Mouse (Mus musculus): ENCODE data around the gene Morn2. TPM values are rescaled to one million over a fixed set of nuclear protein-coding genes. Genes with fewer than 3 reads are reported as not detected.
"Not testable (repeated sequence)": the region's sequence is repeated elsewhere in the genome, so short reads cannot be mapped to it uniquely, and the experiment has no call there.

Morn2 gene
- polyA plus RNA-seq, 1 experiment, result 30.4 TPM

DNA sequence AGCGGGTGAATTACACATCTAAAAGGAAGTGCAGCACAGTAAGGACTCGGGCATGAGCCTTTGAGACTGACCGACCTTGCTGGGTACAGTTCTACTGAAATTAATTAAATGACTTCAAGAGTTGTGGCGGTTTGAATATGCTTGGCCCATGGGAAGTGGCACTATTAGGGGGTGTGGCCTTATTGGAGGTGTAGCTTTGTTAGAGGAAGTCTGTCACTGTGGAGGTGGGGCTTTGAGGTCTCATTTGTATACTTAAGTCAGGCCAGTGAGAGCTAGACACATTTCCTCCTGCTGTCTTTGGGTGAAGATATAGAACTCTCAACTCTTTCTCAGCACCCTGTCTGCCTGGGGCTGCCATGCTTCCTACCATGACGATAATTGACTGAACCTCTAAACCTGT lies 35.6 kb upstream of the Morn2 start:
- Histone ChIP-seq H3K27me3 (ENCODE audit: control insufficient read depth, insufficient read depth, insufficient read length) (no peaks in the 10 kb centered on the region), H3K79me2 (ENCODE audit: control insufficient read depth, insufficient read depth) (no peaks in the 10 kb centered on the region), H3K4me2 (ENCODE audit: low read depth) (peak overlapping the region; percentile 85), H3ac (ENCODE audit: control insufficient read depth, insufficient read length) (no peak overlapping the region), H3K36me3 (ENCODE audit: control insufficient read depth, insufficient read depth) (peaks cover 53% of the 10 kb centered on the region), H3K4me3 (no peak overlapping the region)
- TF ChIP-seq MYOG (IDR thresholded peaks at IDR 0.05; ENCODE audit: control insufficient read depth in 1 of 3, insufficient read depth in 1 of 3, insufficient read length in 2 of 3, low read depth in 2 of 3), result no peak
- no peak for TF ChIP-seq REST (IDR thresholded peaks at IDR 0.05; ENCODE audit: insufficient read depth, insufficient read length)
- TF ChIP-seq TCF12 (IDR thresholded peaks at IDR 0.05; ENCODE audit: insufficient read depth, poor library complexity, severe bottlenecking), result no peak
- TF ChIP-seq CEBPB (IDR thresholded peaks at IDR 0.05; ENCODE audit: insufficient read depth, poor library complexity, severe bottlenecking), result no peak
- no peak for TF ChIP-seq POLR2AphosphoS2 (IDR thresholded peaks at IDR 0.05; ENCODE audit: insufficient read length, low read depth)
- TF ChIP-seq USF1 (IDR thresholded peaks at IDR 0.05; ENCODE audit: low read depth), result no peak
- no peak for TF ChIP-seq SRF (IDR thresholded peaks at IDR 0.05; ENCODE audit: control insufficient read depth, insufficient read length, low read depth)
- no peak for TF ChIP-seq POLR2A (IDR thresholded peaks at IDR 0.05; ENCODE audit: insufficient read length, low read depth)
- TF ChIP-seq E2F4 (IDR thresholded peaks at IDR 0.05; ENCODE audit: insufficient read depth), result no peak
- no peak for TF ChIP-seq MAX (IDR thresholded peaks at IDR 0.05; ENCODE audit: low read depth)
- TF ChIP-seq MYOD1 (IDR thresholded peaks at IDR 0.05; ENCODE audit: control insufficient read depth in 1 of 3, insufficient read length in 2 of 3, low read depth in 2 of 3), result no peak
- TF ChIP-seq TCF3 (IDR thresholded peaks at IDR 0.05; ENCODE audit: insufficient read length, low read depth), result no peak

DNA sequence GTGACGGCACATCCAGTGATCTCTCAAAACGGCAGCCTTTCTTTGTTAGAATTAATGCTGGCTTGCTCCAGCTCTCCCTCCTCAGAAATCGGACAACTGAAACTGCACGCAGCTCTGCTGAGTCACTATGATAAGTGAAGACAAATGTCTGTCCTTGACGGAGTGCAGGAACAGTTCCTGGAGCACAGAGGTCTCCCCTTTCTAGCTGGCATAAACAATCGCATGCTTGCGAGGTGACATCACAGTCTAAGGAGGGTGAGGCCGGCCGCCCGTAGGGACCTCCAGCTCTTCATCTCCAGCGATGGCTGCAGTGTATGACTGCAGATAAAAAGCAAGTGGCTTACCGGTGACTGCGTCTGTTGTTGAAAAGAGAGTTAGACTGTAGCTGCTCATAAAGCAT lies 34.8 kb upstream of the Morn2 start:
- peak overlapping the region; percentile 85 for H3K4me2 ChIP-seq (ENCODE audit: low read depth)
- H3K79me2 ChIP-seq (ENCODE audit: control insufficient read depth, insufficient read depth), result no peaks in the 10 kb centered on the region
- peak overlapping the region; percentile 13 for H3ac ChIP-seq (ENCODE audit: control insufficient read depth, insufficient read length)
- peaks cover 53% of the 10 kb centered on the region for H3K36me3 ChIP-seq (ENCODE audit: control insufficient read depth, insufficient read depth)
- no peaks in the 10 kb centered on the region for H3K27me3 ChIP-seq (ENCODE audit: control insufficient read depth, insufficient read depth, insufficient read length)
- H3K4me3 ChIP-seq, result peak overlapping the region; percentile 2
- no peak for TF ChIP-seq POLR2AphosphoS2 (IDR thresholded peaks at IDR 0.05; ENCODE audit: insufficient read length, low read depth)
- peak in 1 of 3 experiments; percentile 46 for TF ChIP-seq MYOG (IDR thresholded peaks at IDR 0.05; ENCODE audit: control insufficient read depth in 1 of 3, insufficient read depth in 1 of 3, insufficient read length in 2 of 3, low read depth in 2 of 3)
- TF ChIP-seq MYOD1 (IDR thresholded peaks at IDR 0.05; ENCODE audit: control insufficient read depth in 1 of 3, insufficient read length in 2 of 3, low read depth in 2 of 3), result peak in 2 of 3 experiments; percentile 54 to 57

DNA sequence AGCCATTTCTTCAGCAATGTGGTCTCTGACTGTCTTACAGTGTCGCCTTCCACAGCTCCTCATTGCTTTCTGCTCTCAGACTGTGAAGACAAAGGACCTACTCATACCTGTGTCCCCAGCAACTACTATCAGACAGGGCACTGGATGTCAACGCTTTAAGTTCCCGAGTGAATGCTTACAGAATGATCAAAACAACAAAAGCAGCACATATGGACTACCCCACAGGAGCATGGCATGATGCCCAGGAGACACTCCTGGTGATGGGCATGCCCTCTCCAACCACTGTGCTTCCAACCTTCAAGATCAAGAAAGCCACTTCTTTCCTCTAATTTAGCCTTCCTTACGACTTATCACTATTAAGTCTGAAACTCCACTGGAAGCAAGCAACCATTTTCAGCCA lies 22.9 kb upstream of the Morn2 start:
- no peaks in the 10 kb centered on the region for H3K27me3 ChIP-seq (ENCODE audit: control insufficient read depth, insufficient read depth, insufficient read length)
- H3K79me2 ChIP-seq (ENCODE audit: control insufficient read depth, insufficient read depth), result no peaks in the 10 kb centered on the region
- no peak overlapping the region for H3ac ChIP-seq (ENCODE audit: control insufficient read depth, insufficient read length)
- peaks cover 50% of the 10 kb centered on the region for H3K36me3 ChIP-seq (ENCODE audit: control insufficient read depth, insufficient read depth)
- TF ChIP-seq USF1 (IDR thresholded peaks at IDR 0.05; ENCODE audit: low read depth), result no peak
- no peak for TF ChIP-seq CEBPB (IDR thresholded peaks at IDR 0.05; ENCODE audit: insufficient read depth, poor library complexity, severe bottlenecking)
- TF ChIP-seq SRF (IDR thresholded peaks at IDR 0.05; ENCODE audit: control insufficient read depth, insufficient read length, low read depth), result no peak
- no peak for TF ChIP-seq TCF12 (IDR thresholded peaks at IDR 0.05; ENCODE audit: insufficient read depth, poor library complexity, severe bottlenecking)
- TF ChIP-seq MAX (IDR thresholded peaks at IDR 0.05; ENCODE audit: low read depth), result no peak
- TF ChIP-seq POLR2A (IDR thresholded peaks at IDR 0.05; ENCODE audit: insufficient read length, low read depth), result no peak
- TF ChIP-seq TCF3 (IDR thresholded peaks at IDR 0.05; ENCODE audit: insufficient read length, low read depth), result no peak
- no peak for TF ChIP-seq POLR2AphosphoS2 (IDR thresholded peaks at IDR 0.05; ENCODE audit: insufficient read length, low read depth)
- no peak overlapping the region for H3K4me2 ChIP-seq (ENCODE audit: low read depth)
- H3K4me3 ChIP-seq, result no peak overlapping the region

DNA sequence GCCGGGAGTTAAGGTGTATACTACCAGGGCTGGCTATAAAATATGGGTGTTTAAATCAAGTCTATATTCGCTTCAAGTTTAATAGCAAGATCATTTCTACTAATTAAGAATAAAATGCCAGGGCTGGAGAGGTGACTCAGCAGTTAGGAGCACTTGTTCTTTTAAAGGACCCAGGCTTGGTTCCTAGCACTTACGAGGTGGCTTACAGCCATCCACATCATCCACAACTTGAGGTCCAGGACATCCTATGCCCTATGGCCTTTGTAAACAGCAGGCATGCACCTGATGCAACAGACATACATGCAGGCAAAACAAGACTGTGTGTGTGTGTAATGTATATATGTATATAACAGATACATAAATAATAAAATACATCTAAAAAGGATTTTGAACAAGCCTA lies 21.9 kb upstream of the Morn2 start:
- no peak overlapping the region for H3K4me2 ChIP-seq (ENCODE audit: low read depth)
- H3K79me2 ChIP-seq (ENCODE audit: control insufficient read depth, insufficient read depth), result no peaks in the 10 kb centered on the region
- H3ac ChIP-seq (ENCODE audit: control insufficient read depth, insufficient read length), result no peak overlapping the region
- H3K27me3 ChIP-seq (ENCODE audit: control insufficient read depth, insufficient read depth, insufficient read length), result no peaks in the 10 kb centered on the region
- TF ChIP-seq TCF3 (IDR thresholded peaks at IDR 0.05; ENCODE audit: insufficient read length, low read depth) (no peak), MYOD1 (IDR thresholded peaks at IDR 0.05; ENCODE audit: control insufficient read depth in 1 of 3, insufficient read length in 2 of 3, low read depth in 2 of 3) (no peak), SRF (IDR thresholded peaks at IDR 0.05; ENCODE audit: control insufficient read depth, insufficient read length, low read depth) (no peak), MYOG (IDR thresholded peaks at IDR 0.05; ENCODE audit: control insufficient read depth in 1 of 3, insufficient read depth in 1 of 3, insufficient read length in 2 of 3, low read depth in 2 of 3) (no peak), MAX (IDR thresholded peaks at IDR 0.05; ENCODE audit: low read depth) (no peak), E2F4 (IDR thresholded peaks at IDR 0.05; ENCODE audit: insufficient read depth) (no peak), TCF12 (IDR thresholded peaks at IDR 0.05; ENCODE audit: insufficient read depth, poor library complexity, severe bottlenecking) (no peak), CEBPB (IDR thresholded peaks at IDR 0.05; ENCODE audit: insufficient read depth, poor library complexity, severe bottlenecking) (no peak), POLR2A (IDR thresholded peaks at IDR 0.05; ENCODE audit: insufficient read length, low read depth) (no peak), REST (IDR thresholded peaks at IDR 0.05; ENCODE audit: insufficient read depth, insufficient read length) (no peak), USF1 (IDR thresholded peaks at IDR 0.05; ENCODE audit: low read depth) (no peak)
- H3K4me3 ChIP-seq, result no peak overlapping the region
- H3K36me3 ChIP-seq (ENCODE audit: control insufficient read depth, insufficient read depth), result peaks cover 50% of the 10 kb centered on the region

DNA sequence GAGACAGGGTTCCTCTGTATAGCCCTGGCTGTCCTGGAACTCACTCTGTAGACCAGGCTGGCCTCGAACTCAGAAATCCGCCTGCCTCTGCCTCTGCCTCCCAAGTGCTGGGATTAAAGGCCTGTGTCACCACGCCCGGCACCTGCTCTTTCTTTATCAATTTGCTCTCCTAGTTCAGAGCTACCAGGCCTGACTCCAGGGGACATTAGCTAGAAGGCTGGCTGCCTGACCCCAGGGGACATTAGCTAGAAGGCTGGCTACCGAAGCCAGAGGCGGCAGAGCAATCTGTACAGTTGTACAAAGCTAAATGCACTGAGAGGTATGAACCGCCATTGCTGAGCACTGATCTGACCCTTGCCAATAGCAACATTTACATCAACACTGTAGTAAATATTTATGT lies 19.4 kb upstream of the Morn2 start:
- not testable (repeated sequence) for H3K79me2 ChIP-seq (ENCODE audit: control insufficient read depth, insufficient read depth); H3K4me2 ChIP-seq (ENCODE audit: low read depth); H3ac ChIP-seq (ENCODE audit: control insufficient read depth, insufficient read length); H3K4me3 ChIP-seq; H3K27me3 ChIP-seq (ENCODE audit: control insufficient read depth, insufficient read depth, insufficient read length)
- peaks cover 47% of the 10 kb centered on the region for H3K36me3 ChIP-seq (ENCODE audit: control insufficient read depth, insufficient read depth)

All from myocyte (in vitro differentiated cells).